Mouse (Mus musculus): ENCODE measurements around the gene Cyp1a2.
"Not testable (repeated sequence)": the region's sequence is repeated elsewhere in the genome, so short reads cannot be mapped to it uniquely, and the experiment has no call there.

Cyp1a2 gene

DNA sequence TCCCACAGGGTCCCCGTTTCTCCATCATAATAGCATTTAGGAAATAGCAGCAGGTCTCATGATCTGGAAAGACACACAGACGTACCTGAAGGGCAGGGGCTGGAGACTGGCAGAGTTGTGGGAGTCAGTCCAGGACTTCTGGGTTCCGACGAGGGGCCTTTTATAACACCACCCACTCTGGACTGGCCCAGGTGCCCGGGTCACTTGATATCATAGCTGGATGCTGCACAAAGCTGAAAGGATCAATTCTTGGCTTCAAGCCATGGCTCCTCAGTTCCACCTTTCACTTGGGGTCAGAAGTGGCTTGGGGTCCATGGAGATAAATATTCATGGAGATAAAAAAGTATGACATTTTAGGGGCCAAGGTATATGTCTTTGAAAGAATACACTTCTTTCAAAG is at the start of gene Cyp1a2:
Cyp1a2 (minus strand) TSS at position 184 of the 400 bp plus-strand sequence.
- no peak for DNase-seq

DNA sequence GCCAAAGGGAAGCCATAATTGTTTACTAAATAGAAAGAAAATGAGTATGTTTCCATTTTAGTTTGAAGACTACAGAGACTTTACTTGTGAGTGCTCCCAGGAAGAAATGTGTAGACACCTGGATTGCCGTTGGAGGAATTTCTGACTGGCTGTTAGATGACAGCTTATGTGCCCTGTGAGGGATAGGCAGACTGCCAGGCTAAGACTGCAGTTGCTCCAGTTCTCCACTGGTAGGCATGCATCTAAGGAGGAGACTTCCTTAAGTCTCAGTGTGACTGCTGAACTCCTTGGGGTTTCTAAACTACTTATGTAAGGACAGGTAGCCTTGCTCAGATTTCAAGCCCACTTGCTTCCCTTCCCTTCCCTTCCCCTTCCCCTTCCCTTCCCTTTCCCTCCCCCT is 44.8 kb upstream of the Cyp1a2 start:
- DNase-seq, result peak; percentile 66

DNA sequence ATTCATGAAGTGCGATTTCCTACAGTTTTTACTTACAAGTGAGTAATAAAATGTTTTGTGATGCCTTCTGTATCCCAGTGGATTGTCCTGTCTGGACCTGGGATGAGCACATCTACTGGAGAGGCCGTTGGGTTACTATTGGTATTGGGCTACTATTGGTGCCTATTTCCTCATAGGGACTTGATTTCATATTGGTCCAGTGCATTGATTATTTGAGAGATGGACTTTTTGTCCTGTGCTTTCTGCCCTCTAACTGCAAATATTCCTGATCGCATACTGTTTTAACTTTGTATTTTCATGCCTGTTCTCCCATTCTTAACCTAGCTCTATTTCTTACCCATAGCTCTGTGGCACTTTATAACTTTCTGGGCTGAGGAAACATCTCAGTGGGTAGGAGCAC is 41.2 kb upstream of the Cyp1a2 start:
- no peak for DNase-seq

DNA sequence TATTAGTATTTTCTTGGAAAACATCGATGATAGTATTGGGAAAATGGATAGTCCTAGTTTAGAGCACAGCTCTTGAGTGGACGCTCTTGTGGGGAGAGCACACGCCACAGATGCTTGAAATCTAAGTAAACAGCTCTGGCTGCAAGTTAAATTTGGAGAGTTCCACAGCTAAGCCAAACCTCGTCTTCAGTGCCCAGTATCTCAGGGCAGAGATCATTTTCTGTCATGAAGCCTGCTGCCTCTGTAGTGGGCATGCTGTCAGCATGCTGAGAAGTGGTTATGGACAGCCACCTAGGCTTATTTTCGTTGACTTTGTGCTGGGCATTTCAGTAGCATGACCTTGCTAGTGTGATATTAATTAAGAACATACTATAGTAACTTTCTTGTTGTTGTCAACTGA is 40.3 kb upstream of the Cyp1a2 start:
- DNase-seq, result no peak

DNA sequence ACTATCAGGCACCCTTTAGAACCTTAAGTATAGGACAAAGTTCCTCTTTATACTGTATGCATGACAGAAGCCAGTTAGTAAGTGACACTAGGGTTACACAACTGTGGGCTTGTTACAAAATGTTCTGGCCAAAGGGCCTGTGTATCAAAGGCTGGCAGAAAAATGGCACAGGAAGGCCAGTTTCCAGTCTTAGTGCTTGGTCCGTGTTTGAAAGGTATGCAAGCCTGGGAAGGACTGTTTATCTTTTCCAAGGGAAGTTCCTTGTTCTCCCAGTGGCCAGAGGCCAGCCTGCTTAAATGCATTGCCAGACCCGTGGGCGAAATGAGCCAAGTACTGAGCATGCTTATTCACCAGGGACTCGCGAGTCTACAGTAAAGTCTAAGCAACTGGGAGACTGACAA is 39.8 kb upstream of the Cyp1a2 start:
- DNase-seq, result peak; percentile 68

DNA sequence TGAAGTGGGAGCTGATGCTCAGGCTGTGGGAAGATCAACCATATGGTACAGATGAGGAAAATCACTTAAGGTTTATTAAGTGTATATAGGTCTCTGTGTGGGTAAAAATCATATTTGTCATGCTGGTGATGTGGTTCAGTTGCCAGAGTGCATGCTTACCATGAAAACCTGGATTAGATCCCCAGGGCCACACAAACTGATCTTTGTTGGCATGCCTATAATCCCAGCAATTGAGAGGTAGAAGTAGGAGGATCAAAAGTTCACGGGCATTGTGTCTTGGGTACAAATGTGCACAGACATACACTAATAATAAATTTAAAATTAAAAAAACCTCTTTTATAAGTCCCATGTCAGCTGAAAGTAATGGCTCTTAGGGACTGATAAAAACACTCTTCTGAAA is 38.9 kb upstream of the Cyp1a2 start:
- DNase-seq, result no peak

DNA sequence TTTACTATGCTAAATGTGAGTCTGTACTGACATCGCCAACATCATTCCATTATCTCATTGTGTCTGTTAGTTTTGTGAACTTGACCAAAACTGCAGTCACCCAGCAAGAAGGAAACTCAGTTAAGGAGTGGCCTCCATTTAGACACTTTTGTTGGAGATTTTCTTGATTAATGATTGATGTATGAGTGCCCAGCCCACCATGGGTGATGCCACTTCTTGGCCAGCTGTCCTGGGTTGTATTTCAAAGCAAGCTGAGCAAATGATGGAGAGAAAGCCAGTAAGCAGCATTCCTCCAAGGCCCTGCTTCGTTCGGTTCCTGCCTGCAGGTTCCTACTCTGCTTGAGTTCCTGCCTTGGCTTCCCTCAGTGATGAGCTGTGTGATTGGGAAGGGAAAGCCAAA is 37.2 kb upstream of the Cyp1a2 start:
- no peak for DNase-seq

DNA sequence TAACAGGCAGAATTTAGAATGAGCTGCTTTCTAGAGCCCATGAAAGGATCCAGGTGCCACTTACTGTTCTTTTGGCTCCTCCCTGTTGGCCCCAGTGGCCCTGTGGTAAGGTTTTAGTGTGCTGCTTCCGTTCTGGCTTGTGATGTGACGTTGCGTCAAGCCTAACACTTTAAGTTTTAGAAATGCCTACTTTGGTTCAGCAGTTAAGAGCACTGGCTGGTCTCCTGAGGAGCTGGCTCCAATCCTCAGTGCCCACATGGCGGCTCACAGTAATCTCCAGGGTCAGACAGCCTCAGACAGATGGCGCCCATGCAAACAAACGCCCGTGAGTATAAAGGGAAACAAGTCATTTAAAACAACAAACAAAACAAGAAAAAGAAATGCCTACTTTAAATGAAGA is 34.9 kb upstream of the Cyp1a2 start:
- DNase-seq, result peak; percentile 67

DNA sequence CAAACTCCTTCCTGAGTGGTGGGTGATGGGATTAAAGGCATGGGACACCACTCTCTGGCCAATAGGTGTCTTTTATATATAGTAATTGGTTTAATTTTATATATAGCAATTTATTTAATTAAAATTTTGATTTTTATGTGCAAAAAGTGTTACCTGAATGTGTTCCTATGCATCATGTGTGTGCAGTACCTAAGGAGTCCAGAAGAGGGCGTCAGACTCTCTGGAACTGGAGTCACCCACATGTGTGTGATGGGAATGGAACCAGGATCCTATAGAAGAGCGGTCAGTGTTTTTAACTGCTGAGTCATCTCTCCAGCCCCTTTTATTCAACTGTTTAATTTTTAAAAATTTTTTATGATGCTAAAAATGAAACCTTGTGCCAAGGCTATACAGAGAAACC is 28.7 kb upstream of the Cyp1a2 start:
- no peak for DNase-seq

DNA sequence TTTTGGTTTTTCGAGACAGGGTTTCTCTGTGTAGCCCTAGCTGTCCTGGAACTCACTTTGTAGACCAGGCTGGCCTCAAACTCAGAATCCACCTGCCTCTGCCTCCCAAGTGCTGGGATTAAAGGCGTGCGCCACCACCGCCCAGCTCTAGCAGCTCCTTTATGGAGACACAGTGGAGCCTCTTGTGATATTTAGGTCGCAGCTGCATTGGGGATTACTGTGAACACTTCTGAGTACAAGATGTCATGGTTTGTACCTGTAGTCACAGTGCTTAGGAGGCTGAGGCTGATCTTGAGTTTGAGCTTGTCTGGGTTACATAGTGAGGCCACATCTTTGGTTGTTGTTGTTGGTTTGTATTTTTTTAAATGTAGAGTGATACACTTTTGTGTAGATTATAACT is 26.7 kb upstream of the Cyp1a2 start:
- not testable (repeated sequence) for DNase-seq

DNA sequence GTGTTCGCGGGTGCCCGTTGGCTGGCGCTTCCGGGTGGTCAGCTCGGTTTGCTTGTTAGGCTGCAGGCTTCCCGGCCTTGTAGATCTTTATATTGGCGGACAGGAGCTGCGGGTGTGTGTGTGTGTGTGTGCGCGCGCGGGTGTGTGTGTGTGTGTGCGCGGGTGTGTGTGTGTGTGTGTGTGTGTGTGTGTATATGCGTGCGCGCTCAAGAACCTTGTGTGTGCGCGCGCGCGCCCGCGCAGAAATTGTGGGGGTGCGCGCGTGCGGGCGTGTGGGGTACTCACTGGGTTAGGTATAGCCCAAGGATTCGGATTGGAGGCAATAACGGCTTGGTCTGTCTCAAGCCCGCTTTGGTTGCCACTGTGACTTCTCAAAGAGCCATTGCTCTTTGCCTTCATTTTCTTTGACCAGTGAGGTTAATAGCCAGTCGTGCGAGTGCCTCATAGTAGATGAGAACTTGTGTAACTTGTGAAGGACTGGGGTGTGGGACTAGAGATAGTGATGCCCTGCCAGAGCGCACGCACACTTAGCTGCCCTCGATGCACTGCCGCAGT is 25.3 kb upstream of the Cyp1a2 start:
- DNase-seq, result peak; percentile 60

DNA sequence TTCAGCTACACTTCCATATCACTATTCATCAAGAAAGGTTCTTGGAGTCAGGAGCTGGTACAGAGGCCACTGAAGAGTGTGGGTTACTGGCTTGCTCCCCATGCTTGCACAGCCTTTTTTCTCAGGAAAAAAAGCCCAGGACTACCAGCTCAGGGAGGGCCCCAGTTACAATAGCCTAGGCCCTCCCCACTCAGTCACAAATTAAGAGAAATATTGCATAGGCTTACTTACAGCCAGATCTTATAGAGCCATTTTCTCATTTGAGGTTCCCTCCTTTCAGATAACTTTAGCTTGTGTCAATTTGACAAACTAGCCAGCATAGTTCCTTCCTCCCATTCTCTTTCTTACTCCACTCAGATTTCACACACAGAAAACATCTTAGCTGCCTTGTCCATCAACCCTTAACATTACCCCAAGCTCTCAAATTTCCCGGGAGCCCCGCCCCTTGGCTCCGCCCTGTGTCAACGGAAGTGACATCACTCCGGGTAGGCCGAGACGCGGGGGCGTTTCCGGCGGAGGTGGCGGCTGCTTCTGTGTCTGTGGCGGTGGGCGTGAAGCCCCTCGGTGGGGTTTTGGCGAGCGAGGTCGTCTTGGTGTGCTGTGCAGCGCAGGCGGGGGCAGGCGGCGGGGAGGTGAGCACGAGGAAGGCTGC is 24.7 kb upstream of the Cyp1a2 start, which contains the start of gene Edc3:
Edc3 (plus strand) TSS at position 473 of the 652 bp plus-strand sequence.
- DNase-seq, result peak; percentile 85

DNA sequence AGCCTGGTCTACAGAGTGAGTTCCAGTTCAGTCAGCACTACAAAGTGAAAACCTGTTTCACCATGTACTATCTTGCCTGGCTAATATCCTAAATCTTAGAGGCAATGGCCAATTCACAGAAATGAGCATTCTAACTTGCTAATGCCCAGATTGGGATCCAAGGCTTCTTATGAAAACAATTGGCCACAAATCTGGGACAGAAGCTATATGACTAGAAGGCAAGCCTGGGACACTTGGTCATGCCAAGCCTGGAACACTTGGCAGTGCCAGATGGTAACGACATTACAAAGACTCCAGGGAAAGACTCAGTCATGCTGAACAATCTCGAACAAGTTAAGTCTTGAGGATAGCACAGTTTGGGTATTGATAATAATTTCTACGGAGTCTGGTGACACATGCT is 23.0 kb upstream of the Cyp1a2 start:
- DNase-seq, result no peak

DNA sequence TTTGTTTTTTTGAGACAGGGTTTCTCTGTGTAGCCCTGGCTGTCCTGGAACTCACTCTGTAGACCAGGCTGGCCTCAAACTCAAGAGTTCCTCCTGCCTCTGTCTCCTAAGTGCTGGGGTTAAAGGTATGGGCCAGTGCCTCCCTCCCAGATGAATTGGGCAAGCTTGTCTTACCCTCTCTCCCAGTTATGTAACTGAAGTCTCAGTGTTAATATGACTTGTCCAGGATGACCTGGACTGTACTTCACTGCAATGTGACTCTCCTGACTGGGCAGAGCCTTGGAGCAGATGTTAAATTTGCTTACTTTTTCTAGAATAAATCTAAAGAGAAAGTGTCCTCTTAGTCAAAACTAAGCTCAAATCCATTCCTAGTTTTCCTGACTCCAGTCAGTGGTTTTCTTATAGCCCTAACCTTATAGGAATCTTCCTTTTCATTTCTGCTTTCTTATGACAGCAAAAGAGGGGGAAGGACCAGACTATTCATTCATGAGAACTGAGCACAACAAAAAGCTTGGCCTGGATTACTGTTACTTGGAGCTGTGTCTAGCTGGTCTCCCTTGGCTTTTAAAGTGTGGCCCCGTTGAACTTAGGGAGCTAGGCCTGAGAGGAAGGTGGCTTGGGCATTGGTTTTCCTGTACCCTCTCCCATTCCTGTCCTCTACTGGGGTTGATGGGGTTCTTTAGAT is 15.1 kb upstream of the Cyp1a2 start:
- DNase-seq, result no peak

DNA sequence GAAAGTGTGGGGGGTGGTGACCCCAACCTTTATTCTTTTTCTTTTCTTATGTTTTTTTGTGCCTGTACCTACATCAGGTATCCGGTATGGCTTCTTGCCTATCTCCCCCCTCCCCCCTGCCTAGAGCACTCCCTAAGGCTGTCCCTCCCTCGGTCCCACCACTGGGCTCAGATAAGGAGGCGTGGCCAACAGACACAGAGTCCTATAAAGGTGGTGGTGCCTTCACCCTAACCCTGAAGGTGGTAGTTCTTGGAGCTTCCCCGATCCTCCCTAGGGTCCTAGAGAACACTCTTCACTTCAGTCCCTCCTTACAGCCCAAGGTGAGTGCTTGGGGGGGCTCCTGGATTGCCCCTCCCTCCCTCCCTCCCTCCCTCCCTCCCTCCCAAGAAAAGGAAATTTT is 13.9 kb upstream of the Cyp1a2 start:
- DNase-seq, result no peak

DNA sequence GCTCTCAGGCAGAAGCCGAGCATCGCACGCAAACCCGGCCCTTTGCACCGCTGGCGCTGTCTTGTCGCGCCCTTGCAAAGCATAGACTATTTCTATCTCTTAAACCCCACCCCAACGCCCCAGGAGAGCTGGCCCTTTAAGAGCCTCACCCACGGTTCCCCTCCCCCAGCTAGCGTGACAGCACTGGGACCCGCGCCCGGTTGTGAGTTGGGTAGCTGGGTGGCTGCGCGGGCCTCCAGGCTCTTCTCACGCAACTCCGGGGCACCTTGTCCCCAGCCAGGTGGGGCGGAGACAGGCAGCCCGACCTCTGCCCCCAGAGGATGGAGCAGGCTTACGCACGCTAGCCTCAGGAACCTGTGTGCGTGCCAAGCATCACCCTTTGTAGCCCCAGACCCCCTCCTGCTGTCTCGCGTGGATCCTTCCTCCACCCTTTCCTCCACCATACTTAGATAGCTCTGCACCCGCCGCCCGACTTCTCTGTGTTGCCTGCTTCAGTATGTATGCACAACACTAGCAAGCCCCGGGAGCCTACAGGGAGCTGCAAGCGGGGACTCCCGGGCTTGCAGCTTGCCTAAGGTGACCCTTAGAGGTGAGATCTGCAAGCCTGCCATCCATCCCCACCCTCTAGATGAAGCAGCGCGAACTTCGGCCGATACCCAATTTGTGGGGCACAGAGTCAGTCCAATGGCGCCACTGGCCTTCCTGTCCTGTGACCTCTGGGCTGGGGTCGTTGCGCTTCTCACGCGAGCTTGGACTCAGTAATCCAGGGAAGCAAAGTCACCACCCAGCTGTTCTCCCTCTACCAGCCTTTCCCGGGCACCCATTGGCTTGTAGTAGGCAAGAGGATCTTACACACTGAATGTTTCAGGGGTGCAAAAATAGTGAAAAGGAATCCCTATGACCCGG is 13.1 kb upstream of the Cyp1a2 start:
- DNase-seq, result peak; percentile 76

DNA sequence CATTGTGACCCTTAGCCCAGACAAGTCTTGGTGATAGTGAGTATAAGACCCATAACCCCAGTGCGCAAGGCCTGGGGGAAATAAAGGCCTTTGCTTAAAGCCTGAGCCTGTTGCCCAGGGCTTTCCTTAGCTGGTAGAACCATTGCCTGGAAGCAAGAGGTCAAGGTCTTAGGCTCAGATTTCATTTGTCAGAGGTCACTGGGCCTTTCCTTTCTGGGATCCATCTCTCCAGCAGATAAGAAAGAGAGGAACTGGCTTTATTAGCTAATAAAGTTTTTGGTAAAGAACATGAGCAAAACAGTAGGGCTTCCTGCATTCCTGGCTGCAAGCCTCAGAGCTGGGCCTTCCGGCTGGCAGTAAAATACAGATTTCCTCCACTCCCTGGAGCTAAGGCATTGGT is 10.6 kb upstream of the Cyp1a2 start:
- DNase-seq, result no peak

DNA sequence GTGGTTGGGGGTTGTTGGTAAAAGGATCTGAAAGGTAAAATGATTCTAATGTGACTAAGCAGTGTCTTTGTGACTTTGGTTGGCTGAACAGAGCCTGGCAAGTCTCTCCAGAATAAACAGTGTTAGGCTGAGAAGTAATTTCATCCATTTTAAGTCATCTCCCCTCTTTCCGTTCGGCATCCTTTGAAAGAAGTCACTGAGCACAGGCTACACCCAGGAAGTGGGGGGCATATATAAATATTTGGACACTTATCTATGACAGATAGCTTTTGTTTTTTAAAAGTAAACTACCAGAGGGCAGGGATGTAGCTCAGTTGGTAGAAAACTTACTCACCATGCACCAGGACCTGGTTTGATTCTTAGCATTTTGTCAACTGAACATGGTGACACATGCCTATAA is 5.1 kb upstream of the Cyp1a2 start:
- no peak for DNase-seq

DNA sequence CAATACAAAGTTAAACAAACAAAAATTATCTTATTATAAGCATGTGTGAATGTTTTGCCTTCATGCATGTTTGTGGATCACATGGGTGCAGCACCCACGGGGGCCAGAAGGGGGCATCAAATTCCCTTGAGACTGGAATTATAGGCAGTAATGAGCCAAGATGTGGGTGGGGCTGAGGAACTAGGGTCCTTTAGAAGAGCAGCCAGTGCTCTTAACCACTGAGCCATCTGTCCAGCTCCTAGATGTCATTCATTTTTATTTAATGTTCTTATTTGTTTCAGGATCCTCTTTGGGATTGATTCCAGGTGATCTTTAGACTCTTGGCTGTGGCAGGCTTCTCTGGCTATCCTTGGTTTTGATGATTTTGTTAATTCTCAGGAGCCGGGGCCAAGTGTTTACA is 4.7 kb upstream of the Cyp1a2 start:
- DNase-seq, result no peak

DNA sequence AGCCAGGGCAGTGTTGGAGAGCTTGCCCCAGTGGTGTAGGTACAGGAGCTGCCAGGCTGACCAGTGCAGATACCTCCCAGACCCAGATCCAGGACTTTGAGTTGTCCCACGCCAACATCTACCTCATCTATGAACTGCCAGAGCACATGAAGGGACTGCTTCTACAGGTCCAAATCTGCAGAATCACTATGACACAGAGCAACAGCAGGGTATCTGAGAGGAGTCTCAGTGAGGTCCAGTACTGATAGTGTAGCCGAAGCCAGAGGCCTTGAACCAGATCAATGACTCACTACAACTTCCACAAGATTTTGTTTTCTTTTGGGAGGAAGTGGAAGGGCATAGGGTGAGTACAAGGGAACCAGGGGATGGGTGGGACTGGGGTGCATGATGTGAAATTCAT is 4.2 kb upstream of the Cyp1a2 start, which contains the start of gene Cyp1a1:
Cyp1a1 (plus strand) TSS at position 178 of the 400 bp plus-strand sequence.
- no peak for DNase-seq

DNA sequence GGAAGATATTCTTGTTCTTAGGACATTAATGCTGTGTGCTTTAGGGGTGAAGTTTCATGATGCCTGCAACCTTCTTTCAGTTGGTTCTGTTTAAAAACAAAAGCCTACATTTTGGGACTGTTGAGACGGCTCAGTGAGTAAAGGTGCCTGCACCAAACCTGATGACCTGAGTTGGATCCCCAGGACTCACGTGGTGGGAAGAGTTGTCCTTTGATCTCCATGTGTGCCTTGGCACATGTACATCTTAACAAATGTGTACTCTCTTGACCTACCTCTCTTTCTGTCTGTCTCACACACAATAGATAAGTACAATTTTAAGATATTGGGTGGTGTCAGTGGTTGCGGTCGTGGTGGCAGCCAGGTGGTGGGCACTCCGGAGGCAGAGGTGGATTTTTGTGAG is 2.5 kb upstream of the Cyp1a2 start:
- DNase-seq, result no peak

DNA sequence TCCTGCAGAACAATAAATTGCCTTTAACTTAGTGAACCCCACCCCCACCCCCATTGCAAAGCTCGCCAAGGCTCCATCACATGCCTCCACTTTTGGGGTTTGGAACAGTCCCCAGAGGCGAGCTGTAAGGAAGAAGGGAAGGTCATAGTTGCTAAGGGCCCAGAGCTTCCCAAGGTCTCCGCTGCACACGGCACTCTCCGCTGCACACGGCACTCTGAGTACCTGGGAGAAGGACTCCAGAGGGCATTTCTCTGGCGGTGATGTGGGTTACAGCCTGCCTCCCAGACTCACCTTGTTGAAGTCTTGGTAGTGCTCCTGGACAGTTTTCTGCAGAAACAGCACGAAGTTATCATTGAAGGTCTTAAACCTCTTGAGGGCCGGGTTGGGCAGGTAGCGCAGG is 2.1 kb downstream of the Cyp1a2 start:
- DNase-seq, result no peak

DNA sequence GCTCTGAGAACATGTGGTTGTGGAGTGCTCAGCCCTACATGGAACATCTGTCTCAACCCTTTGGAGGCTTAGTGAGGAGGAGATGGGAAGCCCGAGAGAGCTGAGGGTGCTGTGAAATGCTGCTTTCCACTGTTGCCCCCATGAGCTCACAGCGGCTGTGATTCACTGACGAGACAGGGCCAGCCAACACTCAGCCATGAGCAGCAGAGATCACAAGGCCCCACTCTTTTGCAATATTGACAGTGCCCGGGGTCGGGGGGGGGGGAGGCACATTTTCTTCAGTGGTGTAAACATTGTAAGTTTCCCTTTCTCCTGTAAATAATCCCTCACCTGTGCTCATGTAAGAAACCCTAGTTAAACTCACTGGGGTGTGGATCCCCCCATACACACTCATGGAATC is 12.0 kb downstream of the Cyp1a2 start:
- DNase-seq, result no peak

Measured in cerebellum, adult 9-10 months (tissue).